Mouse (Mus musculus): Measurements from ENCODE around the gene Slain1.
"Not testable (repeated sequence)": the region's sequence is repeated elsewhere in the genome, so short reads cannot be mapped to it uniquely, and the experiment has no call there.

Slain1 gene

GRCm38 (mm10) chr14:103723841-103724240 lies 73.8 kb downstream of the Slain1 start:
- DNase-seq = no peak

GRCm38 (mm10) chr14:103728506-103728905 lies 78.5 kb downstream of the Slain1 start:
- no peak for DNase-seq

GRCm38 (mm10) chr14:103728951-103729725 lies 79.1 kb downstream of the Slain1 start:
- DNase-seq = no peak

- no peak for DNase-seq
These were observed 79.8 kb downstream of the Slain1 start for GRCm38 (mm10) chr14:103729760-103730367.

- DNase-seq = no peak
These were observed 82.6 kb downstream of the Slain1 start for GRCm38 (mm10) chr14:103732626-103733025.

- DNase-seq = peak in 1 of 2 experiments; percentile 39
These were observed 91.2 kb downstream of the Slain1 start for GRCm38 (mm10) chr14:103741216-103741615.

- peak; percentile 18 to 25 for DNase-seq
These were observed 92.1 kb downstream of the Slain1 start for GRCm38 (mm10) chr14:103742150-103742549.

- no peak for DNase-seq
These were observed 97.3 kb downstream of the Slain1 start for GRCm38 (mm10) chr14:103747345-103747744.

- DNase-seq = not testable (repeated sequence)
These were observed 100.6 kb downstream of the Slain1 start for GRCm38 (mm10) chr14:103750638-103751037.

GRCm38 (mm10) chr14:103751384-103751783 lies 101.4 kb downstream of the Slain1 start:
- no peak for DNase-seq

GRCm38 (mm10) chr14:103752773-103753172 lies 102.7 kb downstream of the Slain1 start:
- DNase-seq = no peak

- no peak for DNase-seq
These were observed 104.0 kb downstream of the Slain1 start for GRCm38 (mm10) chr14:103754041-103754440.

GRCm38 (mm10) chr14:103754465-103754864 lies 104.4 kb downstream of the Slain1 start:
- DNase-seq = no peak
